Mouse (Mus musculus): Measurements from ENCODE around the gene Ercc8. TPM values are rescaled to one million over a fixed set of nuclear protein-coding genes. Genes with fewer than 3 reads are reported as not detected.

Ercc8 gene
- polyA plus RNA-seq, 1 experiment from 2014 or later: 11.8 TPM

- H3K4me2 ChIP-seq (ENCODE audit: low read length): no peak overlapping the region
- H3K4me3 ChIP-seq (ENCODE audit: control insufficient read depth in 1 of 2, insufficient read depth in 1 of 2, low read depth in 1 of 2, low read length in 2 of 2): no peak overlapping the region
- no peaks in the 10 kb centered on the region for H3K9me3 ChIP-seq (ENCODE audit: control insufficient read depth, low read length)
- ATAC-seq (ENCODE audit: insufficient number of reproducible peaks, insufficient read depth, low FRiP score, low read depth): no peak
- H3K9ac ChIP-seq (ENCODE audit: low read length): no peak overlapping the region
- H3K27me3 ChIP-seq (ENCODE audit: control insufficient read depth, insufficient read depth, low read length): no peaks in the 10 kb centered on the region
- no peaks in the 10 kb centered on the region for H3K36me3 ChIP-seq (ENCODE audit: control insufficient read depth, insufficient read depth, low read length)
- WGBS: 84% methylated on average over 15 of the region's 15 CpGs
- H3K4me1 ChIP-seq (ENCODE audit: control insufficient read depth in 2 of 2, insufficient read depth in 2 of 2, low read length in 2 of 2): peaks cover 2 to 12% of the 10 kb centered on the region in 2 experiments; a peak in 3 of 4 replicates
- no peak overlapping the region for H3K27ac ChIP-seq (replicated peaks in 1 of 2; ENCODE audit: control insufficient read depth in 1 of 2, insufficient read depth in 1 of 2, low read depth in 2 of 2, low read length in 2 of 2)
These were observed 35.3 kb upstream of the Ercc8 start for GRCm38 (mm10) chr13:108123109-108123723.

- 83% methylated on average over 11 of the region's 11 CpGs for WGBS
- ATAC-seq (ENCODE audit: insufficient number of reproducible peaks, insufficient read depth, low FRiP score, low read depth): no peak
- Histone ChIP-seq H3K36me3 (ENCODE audit: control insufficient read depth, insufficient read depth, low read length) (no peaks in the 10 kb centered on the region), H3K9me3 (ENCODE audit: control insufficient read depth, low read length) (no peaks in the 10 kb centered on the region), H3K27ac (replicated peaks in 1 of 2; ENCODE audit: control insufficient read depth in 1 of 2, insufficient read depth in 1 of 2, low read depth in 2 of 2, low read length in 2 of 2) (no peak overlapping the region), H3K4me2 (ENCODE audit: low read length) (no peak overlapping the region), H3K4me1 (ENCODE audit: control insufficient read depth in 2 of 2, insufficient read depth in 2 of 2, low read length in 2 of 2) (peaks cover 2 to 8% of the 10 kb centered on the region in 2 experiments; a peak in 2 of 4 replicates), H3K4me3 (ENCODE audit: control insufficient read depth in 1 of 2, insufficient read depth in 1 of 2, low read depth in 1 of 2, low read length in 2 of 2) (no peak overlapping the region), H3K27me3 (ENCODE audit: control insufficient read depth, insufficient read depth, low read length) (no peaks in the 10 kb centered on the region), H3K9ac (ENCODE audit: low read length) (no peak overlapping the region)
These were observed 34.4 kb upstream of the Ercc8 start for GRCm38 (mm10) chr13:108124096-108124495.

- H3K36me3 ChIP-seq (ENCODE audit: control insufficient read depth, insufficient read depth, low read length): no peaks in the 10 kb centered on the region
- H3K9ac ChIP-seq (ENCODE audit: low read length): no peak overlapping the region
- 87% methylated on average over 2 of the region's 2 CpGs for WGBS
- ATAC-seq (ENCODE audit: insufficient number of reproducible peaks, insufficient read depth, low FRiP score, low read depth): no peak
- no peaks in the 10 kb centered on the region for H3K4me1 ChIP-seq (ENCODE audit: control insufficient read depth in 2 of 2, insufficient read depth in 2 of 2, low read length in 2 of 2)
- H3K27me3 ChIP-seq (ENCODE audit: control insufficient read depth, insufficient read depth, low read length): no peaks in the 10 kb centered on the region
- no peak overlapping the region for H3K4me3 ChIP-seq (ENCODE audit: control insufficient read depth in 1 of 2, insufficient read depth in 1 of 2, low read depth in 1 of 2, low read length in 2 of 2)
- no peak overlapping the region for H3K4me2 ChIP-seq (ENCODE audit: low read length)
- H3K9me3 ChIP-seq (ENCODE audit: control insufficient read depth, low read length): no peaks in the 10 kb centered on the region
- H3K27ac ChIP-seq (replicated peaks in 1 of 2; ENCODE audit: control insufficient read depth in 1 of 2, insufficient read depth in 1 of 2, low read depth in 2 of 2, low read length in 2 of 2): no peak overlapping the region
These were observed 32.3 kb upstream of the Ercc8 start for GRCm38 (mm10) chr13:108126246-108126645.

- no peak overlapping the region for H3K4me3 ChIP-seq (ENCODE audit: control insufficient read depth in 1 of 2, insufficient read depth in 1 of 2, low read depth in 1 of 2, low read length in 2 of 2)
- WGBS: 0% methylated on average over 1 of the region's 1 CpGs
- ATAC-seq (ENCODE audit: insufficient number of reproducible peaks, insufficient read depth, low FRiP score, low read depth): no peak
These were observed 31.4 kb upstream of the Ercc8 start for GRCm38 (mm10) chr13:108127130-108127529.

GRCm38 (mm10) chr13:108127883-108128282 is 30.6 kb upstream of the Ercc8 start:
- WGBS: 58% methylated on average over 1 of the region's 1 CpGs
- H3K4me3 ChIP-seq (ENCODE audit: control insufficient read depth in 1 of 2, insufficient read depth in 1 of 2, low read depth in 1 of 2, low read length in 2 of 2): no peak overlapping the region
- no peak overlapping the region for H3K27ac ChIP-seq (replicated peaks in 1 of 2; ENCODE audit: control insufficient read depth in 1 of 2, insufficient read depth in 1 of 2, low read depth in 2 of 2, low read length in 2 of 2)
- ATAC-seq (ENCODE audit: insufficient number of reproducible peaks, insufficient read depth, low FRiP score, low read depth): no peak
- no peak overlapping the region for H3K4me2 ChIP-seq (ENCODE audit: low read length)
- H3K36me3 ChIP-seq (ENCODE audit: control insufficient read depth, insufficient read depth, low read length): no peaks in the 10 kb centered on the region
- peaks cover under 1 to 9% of the 10 kb centered on the region in 2 experiments for H3K4me1 ChIP-seq (ENCODE audit: control insufficient read depth in 2 of 2, insufficient read depth in 2 of 2, low read length in 2 of 2)
- H3K9ac ChIP-seq (ENCODE audit: low read length): no peak overlapping the region
- H3K27me3 ChIP-seq (ENCODE audit: control insufficient read depth, insufficient read depth, low read length): no peaks in the 10 kb centered on the region
- H3K9me3 ChIP-seq (ENCODE audit: control insufficient read depth, low read length): no peaks in the 10 kb centered on the region

More at GRCm38 (mm10) chr13:108127130-108127529, 31.4 kb upstream of the Ercc8 start:
- Histone ChIP-seq H3K36me3 (ENCODE audit: control insufficient read depth, insufficient read depth, low read length) (no peaks in the 10 kb centered on the region), H3K4me2 (ENCODE audit: low read length) (no peak overlapping the region), H3K9ac (ENCODE audit: low read length) (no peak overlapping the region), H3K27ac (replicated peaks in 1 of 2; ENCODE audit: control insufficient read depth in 1 of 2, insufficient read depth in 1 of 2, low read depth in 2 of 2, low read length in 2 of 2) (no peak overlapping the region), H3K4me1 (ENCODE audit: control insufficient read depth in 2 of 2, insufficient read depth in 2 of 2, low read length in 2 of 2) (peaks cover 0 to 3% of the 10 kb centered on the region in 2 experiments; a peak in 3 of 4 replicates), H3K27me3 (ENCODE audit: control insufficient read depth, insufficient read depth, low read length) (no peaks in the 10 kb centered on the region), H3K9me3 (ENCODE audit: control insufficient read depth, low read length) (no peaks in the 10 kb centered on the region)

GRCm38 (mm10) chr13:108129070-108129469 is 29.5 kb upstream of the Ercc8 start:
- ATAC-seq (ENCODE audit: insufficient number of reproducible peaks, insufficient read depth, low FRiP score, low read depth): no peak
- Histone ChIP-seq H3K27ac (replicated peaks in 1 of 2; ENCODE audit: control insufficient read depth in 1 of 2, insufficient read depth in 1 of 2, low read depth in 2 of 2, low read length in 2 of 2) (no peak overlapping the region), H3K27me3 (ENCODE audit: control insufficient read depth, insufficient read depth, low read length) (no peaks in the 10 kb centered on the region), H3K9ac (ENCODE audit: low read length) (no peak overlapping the region), H3K4me2 (ENCODE audit: low read length) (no peak overlapping the region), H3K4me1 (ENCODE audit: control insufficient read depth in 2 of 2, insufficient read depth in 2 of 2, low read length in 2 of 2) (peaks cover 2 to 9% of the 10 kb centered on the region in 2 experiments), H3K4me3 (ENCODE audit: control insufficient read depth in 1 of 2, insufficient read depth in 1 of 2, low read depth in 1 of 2, low read length in 2 of 2) (no peak overlapping the region), H3K9me3 (ENCODE audit: control insufficient read depth, low read length) (no peaks in the 10 kb centered on the region), H3K36me3 (ENCODE audit: control insufficient read depth, insufficient read depth, low read length) (no peaks in the 10 kb centered on the region)
- 59% methylated on average over 7 of the region's 7 CpGs for WGBS

- Histone ChIP-seq H3K4me1 (ENCODE audit: control insufficient read depth in 2 of 2, insufficient read depth in 2 of 2, low read length in 2 of 2) (peaks cover 2 to 9% of the 10 kb centered on the region in 2 experiments), H3K27me3 (ENCODE audit: control insufficient read depth, insufficient read depth, low read length) (no peaks in the 10 kb centered on the region), H3K4me3 (ENCODE audit: control insufficient read depth in 1 of 2, insufficient read depth in 1 of 2, low read depth in 1 of 2, low read length in 2 of 2) (no peak overlapping the region), H3K36me3 (ENCODE audit: control insufficient read depth, insufficient read depth, low read length) (no peaks in the 10 kb centered on the region), H3K9me3 (ENCODE audit: control insufficient read depth, low read length) (no peaks in the 10 kb centered on the region), H3K9ac (ENCODE audit: low read length) (no peak overlapping the region), H3K27ac (replicated peaks in 1 of 2; ENCODE audit: control insufficient read depth in 1 of 2, insufficient read depth in 1 of 2, low read depth in 2 of 2, low read length in 2 of 2) (no peak overlapping the region), H3K4me2 (ENCODE audit: low read length) (no peak overlapping the region)
- ATAC-seq (ENCODE audit: insufficient number of reproducible peaks, insufficient read depth, low FRiP score, low read depth): no peak
- 92% methylated on average over 5 of the region's 5 CpGs for WGBS
These were observed 27.8 kb upstream of the Ercc8 start for GRCm38 (mm10) chr13:108130737-108131136.
